Mouse (Mus musculus) heart, adult 18-20 months (tissue): ENCODE results near the gene Lin7b. TPM values are rescaled to one million over a fixed set of nuclear protein-coding genes. Genes with fewer than 3 reads are reported as not detected.
A peak's percentile ranks its signal among the peaks of the same experiment; 100 is the strongest.

Source experiments
- DNase-seq, 2 experiments: peaks; one replicate each; pipeline ENCODE4 v3.0.0; 2021 to 2022; ENCODE audit warnings: mixed read lengths in 1 of 2
- long read RNA-seq, 2 experiments: library from polyadenylated mRNA; stranded (forward); transcript quantifications; one replicate each; pipeline ENCODE4 v2.0.0; 2021
- total RNA-seq, 2 experiments: library from RNA; stranded (reverse); gene quantifications; 2 replicates each; pipeline ENCODE4 v1.2.3; 2021

The Lin7b gene
- 1 to 10 TPM; 1.7 to 2.3 TPM for total RNA-seq
- long read RNA-seq, experiment 1, partial matches to known transcripts, result 0 of 1 reads
- long read RNA-seq, experiment 1, other reads (novel, unspliced or antisense), result 0 of 1 reads
- long read RNA-seq, experiment 2, partial matches to known transcripts, result 0 of 1 reads
- long read RNA-seq, experiment 2, other reads (novel, unspliced or antisense), result 1 of 1 reads

- DNase-seq, result peak; percentile 85
These were observed at the start of gene Lin7b for GRCm38 (mm10) chr7:45370475-45371311. Lin7b (minus strand) TSS chr7:45370583.

GRCm38 (mm10) chr7:45417962-45418492 is 47.6 kb upstream of the Lin7b start:
- no peak for DNase-seq

GRCm38 (mm10) chr7:45415636-45416035 is 45.3 kb upstream of the Lin7b start:
- no peak for DNase-seq

- no peak for DNase-seq
These were observed 44.4 kb upstream of the Lin7b start for GRCm38 (mm10) chr7:45414740-45415224.

GRCm38 (mm10) chr7:45413864-45414739 is 43.7 kb upstream of the Lin7b start:
- DNase-seq, result no peak

GRCm38 (mm10) chr7:45413113-45413863 is 42.9 kb upstream of the Lin7b start, which contains the start of gene Ntf5:
Ntf5 (plus strand) TSS chr7:45413695.
- DNase-seq, result no peak

- no peak for DNase-seq
These were observed 42.0 kb upstream of the Lin7b start for GRCm38 (mm10) chr7:45412421-45412820.

- DNase-seq, result no peak
These were observed 39.2 kb upstream of the Lin7b start for GRCm38 (mm10) chr7:45409497-45410163.

GRCm38 (mm10) chr7:45408949-45409348 is 38.6 kb upstream of the Lin7b start:
- DNase-seq, result no peak

- DNase-seq, result no peak
These were observed 38.0 kb upstream of the Lin7b start for GRCm38 (mm10) chr7:45408351-45408750.

- DNase-seq, result no peak
These were observed 37.5 kb upstream of the Lin7b start for GRCm38 (mm10) chr7:45407836-45408235.

GRCm38 (mm10) chr7:45406157-45407156 is 36.1 kb upstream of the Lin7b start:
- peak; percentile 61 to 68 for DNase-seq

- DNase-seq, result peak; percentile 79 to 92
These were observed 35.0 kb upstream of the Lin7b start, which contains the start of gene Kcna7 for GRCm38 (mm10) chr7:45405091-45406075. Kcna7 (plus strand) TSS chr7:45405653.

GRCm38 (mm10) chr7:45403532-45404261 is 33.3 kb upstream of the Lin7b start:
- peak; percentile 50 to 76 for DNase-seq

GRCm38 (mm10) chr7:45401521-45402085 is 31.2 kb upstream of the Lin7b start:
- DNase-seq, result no peak

- DNase-seq, result no peak
These were observed 26.4 kb upstream of the Lin7b start for GRCm38 (mm10) chr7:45396787-45397186.

- peak in 1 of 2 experiments; percentile 21 for DNase-seq
These were observed 26.0 kb upstream of the Lin7b start for GRCm38 (mm10) chr7:45396337-45396775.
